Mouse (Mus musculus) kidney, postnatal 14 days (tissue): ENCODE measurements around the gene Rad1.
"Not testable (repeated sequence)": the region's sequence is repeated elsewhere in the genome, so short reads cannot be mapped to it uniquely, and the experiment has no call there.

Experiments used
- DNase-seq: peaks from one replicate; pipeline ENCODE4 v3.0.0; 2022; ENCODE audit warnings: mixed read lengths

Rad1 gene

GRCm38 (mm10) chr15:10485484-10486364 is at the start of gene Rad1, which contains the start of gene Brix1:
Gene Rad1 (plus strand): TSS chr15:10486018.
Gene Brix1 (minus strand): TSS chr15:10485947.
- DNase-seq, result peak; percentile 96

- no peak for DNase-seq
Observed at GRCm38 (mm10) chr15:10436893-10437292, 48.9 kb upstream of the Rad1 start.

GRCm38 (mm10) chr15:10439963-10440362 is 45.9 kb upstream of the Rad1 start:
- peak; percentile 43 for DNase-seq

GRCm38 (mm10) chr15:10441493-10441892 is 44.3 kb upstream of the Rad1 start:
- no peak for DNase-seq

- no peak for DNase-seq
Observed at GRCm38 (mm10) chr15:10442275-10442674, 43.5 kb upstream of the Rad1 start.

- DNase-seq, result no peak
Observed at GRCm38 (mm10) chr15:10447102-10447501, 38.7 kb upstream of the Rad1 start.

GRCm38 (mm10) chr15:10460986-10461385 is 24.8 kb upstream of the Rad1 start:
- peak; percentile 34 for DNase-seq

GRCm38 (mm10) chr15:10463555-10463954 is 22.3 kb upstream of the Rad1 start:
- DNase-seq, result no peak

- DNase-seq, result no peak
Observed at GRCm38 (mm10) chr15:10464678-10465077, 21.1 kb upstream of the Rad1 start.

- DNase-seq, result no peak
Observed at GRCm38 (mm10) chr15:10468761-10469160, 17.1 kb upstream of the Rad1 start.

- no peak for DNase-seq
Observed at GRCm38 (mm10) chr15:10469641-10470150, 16.1 kb upstream of the Rad1 start.

GRCm38 (mm10) chr15:10470151-10470831 is 15.5 kb upstream of the Rad1 start, which contains the start of gene Dnajc21:
Gene Dnajc21 (minus strand): TSS chr15:10470516.
- peak; percentile 93 for DNase-seq

- DNase-seq, result no peak
Observed at GRCm38 (mm10) chr15:10470941-10471340, 14.9 kb upstream of the Rad1 start.

- DNase-seq, result no peak
Observed at GRCm38 (mm10) chr15:10486365-10486839, 584 bp downstream of the Rad1 start.

- DNase-seq, result peak; percentile 11
Observed at GRCm38 (mm10) chr15:10487246-10487645, 1.4 kb downstream of the Rad1 start.

GRCm38 (mm10) chr15:10490101-10490500 is 4.3 kb downstream of the Rad1 start:
- DNase-seq, result no peak

GRCm38 (mm10) chr15:10495944-10496343 is 10.1 kb downstream of the Rad1 start:
- no peak for DNase-seq

- not testable (repeated sequence) for DNase-seq
Observed at GRCm38 (mm10) chr15:10496696-10497095, 10.9 kb downstream of the Rad1 start.

- DNase-seq, result no peak
Observed at GRCm38 (mm10) chr15:10499593-10499992, 13.8 kb downstream of the Rad1 start.

- DNase-seq, result no peak
Observed at GRCm38 (mm10) chr15:10500035-10500434, 14.2 kb downstream of the Rad1 start.

- DNase-seq, result peak; percentile 71
Observed at GRCm38 (mm10) chr15:10500838-10501719, 15.3 kb downstream of the Rad1 start.

- DNase-seq, result peak; percentile 62
Observed at GRCm38 (mm10) chr15:10506099-10506498, 20.3 kb downstream of the Rad1 start.
